Mouse (Mus musculus) heart, adult 11 months (tissue): ENCODE data around the gene Dzank1.
A peak's percentile ranks its signal among the peaks of the same experiment; 100 is the strongest.

ENCODE experiments used
- DNase-seq: peaks from one replicate; pipeline ENCODE4 v3.0.0; 2022

The Dzank1 gene

DNA sequence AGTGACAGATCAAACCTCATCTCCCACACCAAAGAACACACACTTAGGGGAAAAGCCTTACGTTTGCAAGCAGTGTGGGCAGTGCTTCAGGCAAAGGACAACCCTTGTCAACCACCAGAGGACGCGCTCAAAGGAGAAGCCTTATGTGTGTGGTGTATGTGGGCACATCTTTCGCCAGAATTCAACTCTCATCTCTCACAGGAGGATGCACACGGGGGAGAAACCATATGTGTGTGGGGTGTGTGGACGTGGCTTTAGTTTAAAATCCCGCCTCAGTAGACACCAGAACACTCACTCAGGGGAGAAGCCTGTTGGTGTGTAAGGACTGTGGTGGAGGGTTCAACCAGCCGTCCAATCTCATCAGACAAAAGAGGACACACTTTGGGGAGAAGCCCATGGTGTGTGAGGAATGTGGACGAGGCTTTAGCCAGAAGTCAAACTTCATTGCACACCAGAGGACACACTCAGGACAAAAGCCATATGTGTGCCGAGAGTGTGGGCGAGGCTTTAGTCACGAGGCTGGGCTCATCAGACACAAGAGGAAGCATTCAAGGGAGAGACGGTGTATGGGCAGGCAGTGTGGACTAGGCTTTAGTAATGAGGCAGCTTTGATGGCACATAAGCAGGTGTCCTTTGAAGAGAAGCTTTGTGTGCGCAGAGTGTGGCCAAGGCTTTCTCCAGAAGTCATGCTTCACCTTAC, 61.2 kb downstream of the Dzank1 start:
- DNase-seq: no peak

DNA sequence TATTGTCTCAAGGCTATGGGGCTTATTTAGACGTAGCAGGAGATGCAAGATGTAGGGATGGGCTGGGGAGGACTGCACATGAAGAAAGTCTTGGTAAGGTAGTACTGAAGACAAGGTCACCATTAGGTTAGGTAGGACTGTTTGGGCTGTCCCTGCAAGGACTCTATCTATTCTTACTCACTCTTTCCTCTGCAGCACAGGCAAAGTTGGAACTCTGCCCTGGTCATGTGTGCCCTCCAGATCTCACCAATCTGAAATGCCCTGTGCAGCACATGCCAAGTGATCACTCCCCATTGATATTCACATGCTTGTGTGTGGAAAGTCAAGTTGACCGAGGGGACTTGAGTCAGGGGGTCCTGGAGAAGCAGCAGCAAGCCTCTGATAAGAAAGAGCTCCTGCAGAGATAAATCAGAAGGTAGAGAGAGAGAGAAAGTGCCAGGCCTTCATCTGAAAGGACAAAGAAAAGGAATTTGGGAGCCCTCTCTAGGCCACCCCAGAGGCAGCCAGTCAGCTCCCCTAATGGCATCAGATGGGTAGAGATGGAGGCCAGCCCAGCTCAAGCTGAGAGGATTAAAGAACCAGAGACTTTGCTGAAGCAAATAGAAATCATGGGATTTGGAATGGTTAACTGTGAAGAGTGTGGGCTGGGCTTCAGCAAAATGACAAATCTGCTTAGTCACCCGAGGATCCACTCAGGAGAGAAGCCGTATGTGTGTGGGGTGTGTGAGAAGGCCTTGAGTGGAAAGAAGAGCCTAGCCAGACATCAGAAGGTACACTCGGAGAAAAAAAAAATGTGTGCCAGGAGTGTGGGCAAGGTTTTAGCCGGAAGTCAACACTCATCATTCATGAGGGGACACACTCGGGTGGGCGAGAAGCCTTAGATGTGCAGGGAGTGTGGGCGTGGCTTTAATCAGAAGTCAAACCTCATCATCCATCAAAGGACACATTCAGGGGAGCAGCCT, 62.1 kb downstream of the Dzank1 start:
- DNase-seq: no peak

DNA sequence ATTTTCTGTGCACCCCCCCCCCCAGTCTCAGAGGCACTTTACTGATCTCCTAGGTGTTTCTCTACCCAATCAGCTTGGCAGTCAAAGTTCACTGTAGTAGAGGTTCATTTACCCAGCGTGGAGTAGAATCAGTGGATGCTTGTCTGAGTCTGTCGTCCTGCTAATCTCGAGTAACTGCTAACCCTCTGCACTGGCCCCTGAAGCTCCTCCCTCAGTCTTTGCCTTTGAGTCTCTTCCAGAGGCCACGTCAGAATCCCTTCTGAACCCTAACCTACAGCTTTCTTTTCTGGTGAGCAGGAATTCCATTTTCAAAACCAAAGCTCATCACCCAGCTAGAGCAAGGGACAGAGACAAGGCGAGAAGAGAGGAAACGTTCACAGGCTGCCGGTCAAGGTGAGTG, 63.0 kb downstream of the Dzank1 start:
- DNase-seq: no peak

DNA sequence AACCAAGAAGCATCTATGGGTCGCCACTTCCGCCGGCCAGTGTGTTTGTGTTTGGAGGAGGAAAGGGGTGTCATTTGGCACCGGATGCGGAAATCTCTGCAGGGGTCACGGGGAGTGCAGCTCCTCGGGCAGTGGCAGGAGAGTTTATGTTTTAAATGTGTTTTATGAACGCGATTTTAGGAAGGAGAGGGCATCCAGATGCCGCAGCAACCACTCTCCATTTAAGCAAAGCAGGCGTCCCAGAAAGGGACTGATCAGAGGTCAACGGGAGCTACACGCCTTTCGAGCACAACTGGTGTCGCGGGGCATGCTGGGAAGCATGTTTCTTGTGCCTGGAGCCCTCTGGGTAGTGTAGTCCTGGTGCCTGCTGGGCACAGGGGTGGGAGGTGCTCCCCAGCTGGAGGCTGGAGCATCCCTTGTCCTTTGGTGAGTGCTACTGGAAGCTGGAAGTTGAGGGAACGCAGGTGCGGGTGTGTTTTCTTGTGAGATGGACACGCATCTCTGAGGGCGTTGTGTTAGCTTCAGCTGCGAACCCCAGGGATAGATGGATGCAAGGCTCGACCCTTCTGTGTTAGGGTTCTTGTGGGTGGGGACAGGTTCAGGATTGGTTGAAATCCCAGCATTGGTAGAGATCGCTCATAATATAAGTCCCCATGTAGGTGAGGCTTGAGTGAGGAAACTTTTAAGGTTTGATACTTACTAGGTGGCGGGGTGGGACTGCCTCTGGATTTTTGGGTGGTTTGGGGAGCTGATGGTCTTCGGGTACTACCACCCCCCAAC, 68.0 kb downstream of the Dzank1 start:
- DNase-seq: peak; percentile 99

DNA sequence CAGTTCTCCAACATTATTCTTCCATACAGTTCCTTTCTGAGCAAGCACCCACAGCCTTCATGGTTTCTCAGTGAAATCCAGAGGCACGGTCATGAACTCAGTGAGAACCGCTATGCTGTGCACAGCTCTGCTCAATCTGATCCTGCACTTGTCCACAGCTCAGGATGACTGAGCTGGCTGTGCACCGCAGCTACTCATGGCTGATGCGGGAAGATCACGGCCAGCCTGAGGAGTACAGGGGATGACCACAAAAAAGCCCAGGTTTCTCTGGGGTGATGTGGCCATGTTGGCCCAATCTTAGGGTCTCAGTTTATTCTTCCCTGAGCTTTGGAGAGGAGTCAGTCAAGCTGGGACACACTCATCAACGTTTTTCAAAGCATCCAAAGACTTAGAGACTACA, 68.9 kb downstream of the Dzank1 start:
- peak; percentile 90 for DNase-seq

DNA sequence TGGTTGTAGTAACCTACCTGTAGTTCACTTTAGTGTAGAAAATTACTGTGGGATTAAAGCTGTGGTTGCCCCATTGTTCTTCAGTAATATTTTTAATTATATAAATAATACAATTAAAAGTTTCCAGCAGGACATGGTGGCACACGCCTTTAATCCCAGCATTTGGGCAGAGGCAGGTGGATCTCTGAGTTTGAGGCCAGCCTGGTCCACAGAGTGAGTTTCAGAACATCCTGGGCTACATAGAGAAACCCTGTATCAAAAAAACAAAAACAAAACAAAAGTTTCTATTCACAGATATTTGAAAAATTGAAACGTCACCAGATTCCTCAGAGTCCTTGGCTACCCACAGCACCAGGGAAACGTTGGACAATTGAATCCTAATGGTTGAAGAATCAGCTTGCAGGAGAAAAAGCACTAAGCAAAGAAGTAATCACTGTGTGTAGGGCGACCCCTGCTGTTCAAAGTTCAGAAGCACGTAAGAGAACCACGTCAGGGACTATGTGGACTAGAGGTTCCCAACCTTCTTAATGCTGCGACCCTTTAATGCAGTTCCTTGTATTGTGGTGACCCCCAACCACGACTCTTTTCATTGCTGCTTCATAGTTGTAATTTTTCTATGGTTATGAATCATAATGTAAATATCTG, 74.7 kb downstream of the Dzank1 start:
- DNase-seq: peak; percentile 91

DNA sequence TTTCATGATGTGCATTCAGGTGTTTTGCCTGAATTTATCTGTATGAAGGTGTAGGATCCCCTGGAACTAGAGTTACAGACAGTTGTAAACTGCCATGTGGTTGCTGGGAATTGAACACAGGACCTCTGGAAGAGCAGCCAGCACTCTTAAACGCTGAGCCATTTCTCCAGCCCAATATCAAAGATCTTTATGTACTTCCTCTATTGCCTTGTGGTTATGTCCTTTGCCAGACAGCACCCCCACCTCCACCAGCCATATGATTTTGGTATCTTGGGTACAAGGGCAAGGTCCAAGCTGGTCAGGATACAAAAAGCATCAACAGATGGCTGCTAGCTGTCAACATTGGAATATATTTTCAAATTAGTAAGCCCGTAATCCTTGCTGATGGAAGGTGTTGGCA, 76.8 kb downstream of the Dzank1 start:
- DNase-seq: no peak

DNA sequence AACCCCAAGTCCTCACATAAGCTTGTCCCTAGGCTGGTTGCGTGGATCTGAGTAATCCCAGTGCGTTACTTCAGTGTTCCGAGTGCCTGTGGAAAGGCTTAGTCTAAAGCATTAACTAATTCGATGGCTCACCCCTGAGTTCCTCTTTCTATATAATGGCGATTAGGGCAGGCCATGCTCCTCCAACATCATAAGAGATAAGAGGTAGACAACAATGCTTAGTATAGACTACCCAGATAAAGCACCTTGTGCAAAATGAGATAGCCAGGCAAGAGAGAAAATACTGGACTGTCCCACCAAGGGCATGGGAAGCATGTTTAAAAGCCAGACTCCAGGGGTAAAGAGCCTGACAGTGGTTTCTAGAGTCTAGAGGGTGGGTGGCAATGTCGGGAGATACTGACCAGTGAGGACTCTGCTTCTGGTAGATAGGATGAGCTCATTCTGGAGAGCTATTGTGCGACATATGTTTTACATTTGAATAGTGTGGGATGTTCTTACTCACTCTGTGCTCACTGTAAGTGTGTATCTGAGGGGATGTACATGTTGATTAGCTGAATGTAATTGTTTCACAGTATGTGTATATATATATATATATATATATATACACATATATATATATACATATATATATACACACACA, 80.7 kb downstream of the Dzank1 start:
- no peak for DNase-seq

DNA sequence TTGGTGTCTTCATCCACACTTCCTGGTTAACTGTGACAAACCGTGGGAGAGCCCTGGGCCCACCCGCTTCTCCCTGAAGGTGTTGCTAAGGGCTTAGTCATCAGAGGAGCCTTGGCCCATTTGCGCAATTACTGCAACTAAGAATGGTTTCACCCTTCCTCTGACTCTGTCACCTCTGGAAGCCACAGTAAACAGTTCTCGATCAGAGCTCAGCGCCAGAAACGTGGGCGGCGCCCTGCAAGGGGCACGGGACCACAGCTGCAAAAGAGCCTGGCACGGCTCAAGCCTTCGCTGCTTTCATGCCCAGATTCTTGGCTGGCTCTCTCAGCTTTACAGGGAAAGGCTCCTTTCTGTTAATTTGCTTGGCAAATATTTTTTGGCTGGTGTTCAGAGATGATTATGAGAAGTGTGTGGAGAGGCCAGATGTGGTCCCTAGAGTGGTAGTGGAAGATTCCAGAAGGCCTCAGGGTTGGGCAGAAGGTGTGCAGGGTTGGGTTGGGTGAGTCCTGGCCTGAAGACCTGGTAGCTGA, 85.8 kb downstream of the Dzank1 start:
- peak; percentile 92 for DNase-seq

DNA sequence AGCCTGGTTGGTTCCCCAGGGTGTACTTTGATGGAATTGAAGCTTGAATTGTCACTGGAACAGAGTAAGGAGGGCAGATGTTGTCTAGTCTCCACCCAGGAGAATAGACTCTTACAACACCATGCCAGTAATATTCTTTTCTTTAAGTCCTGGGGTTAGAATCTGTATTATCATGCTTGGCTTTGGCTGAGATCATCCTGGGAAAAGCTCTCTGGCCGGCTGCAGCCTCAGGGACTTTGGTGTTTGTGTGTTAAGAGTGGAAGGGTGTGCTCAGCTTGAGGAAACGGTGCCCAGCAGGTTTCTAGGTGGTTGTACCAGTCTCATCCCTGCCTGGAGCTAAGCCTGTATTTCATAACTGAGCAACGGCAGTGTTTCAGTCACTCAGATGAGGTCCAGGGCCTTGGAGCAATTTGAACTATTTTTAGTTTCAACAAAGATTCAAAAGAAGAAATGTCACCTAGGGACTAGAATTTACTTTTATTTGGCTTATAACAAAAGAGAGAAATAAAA, 88.0 kb downstream of the Dzank1 start:
- DNase-seq: no peak

DNA sequence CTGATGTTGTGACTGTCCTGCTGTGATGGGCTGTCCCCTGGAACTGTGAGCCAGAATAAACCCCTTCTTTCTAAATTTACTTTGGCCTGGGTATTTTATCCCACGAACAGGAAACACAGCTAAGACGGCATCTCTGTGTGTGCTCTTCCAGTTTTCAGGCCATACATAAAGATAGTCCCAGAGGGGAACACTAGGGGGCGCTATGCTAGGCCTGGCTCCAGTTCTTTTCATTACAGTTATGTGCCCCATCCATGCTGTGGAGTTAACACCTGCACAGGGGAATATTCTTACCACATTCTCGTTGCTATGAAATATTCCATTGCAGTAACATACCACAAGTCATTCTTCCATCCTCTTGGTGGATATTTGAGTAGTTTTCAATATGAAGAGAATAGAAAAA, 88.8 kb downstream of the Dzank1 start:
- no peak for DNase-seq

DNA sequence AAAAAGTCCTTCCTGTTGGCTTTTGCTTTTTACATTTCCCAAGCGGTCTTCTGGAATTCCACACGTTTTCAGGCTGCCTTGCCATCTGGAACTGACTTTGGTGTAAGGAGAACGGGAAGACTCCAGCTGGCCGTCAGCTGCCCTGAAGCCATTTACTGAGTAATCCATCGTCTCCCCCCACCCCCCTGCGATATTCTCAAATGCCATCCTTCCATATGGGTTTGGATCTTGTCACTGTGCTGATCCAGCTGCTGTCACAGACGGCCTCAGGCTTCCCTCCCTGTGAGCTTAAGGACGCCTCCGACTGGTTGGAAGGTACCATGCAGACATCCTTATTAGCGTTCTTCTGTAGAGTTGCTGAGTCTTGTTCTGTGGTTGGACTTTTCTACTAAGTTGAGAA, 91.5 kb downstream of the Dzank1 start:
- no peak for DNase-seq

DNA sequence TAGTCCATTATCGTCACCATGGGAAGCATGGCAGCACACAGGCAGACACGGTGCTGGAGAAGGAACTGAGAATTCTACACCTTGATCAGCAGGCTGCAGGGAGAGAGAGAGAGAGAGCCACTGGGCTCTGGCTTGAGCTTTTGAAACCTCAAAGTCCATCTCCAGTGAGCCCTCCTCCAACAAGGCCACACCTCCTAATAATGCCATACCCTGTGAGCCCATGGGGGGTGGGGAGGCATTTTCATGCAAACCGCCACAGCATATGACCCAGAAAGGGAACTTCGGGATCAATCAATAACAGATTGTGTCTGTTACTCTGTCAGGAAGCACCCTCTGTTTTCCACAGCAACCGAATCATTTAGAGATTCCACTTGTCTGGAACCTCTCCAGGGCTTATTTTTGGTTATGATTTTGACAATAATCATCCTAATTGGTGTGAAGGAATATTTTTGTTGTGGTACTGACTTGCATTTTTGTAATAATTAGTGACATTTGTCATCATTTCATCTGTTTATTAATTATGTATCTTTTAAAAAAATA, 95.9 kb downstream of the Dzank1 start:
- DNase-seq: no peak

DNA sequence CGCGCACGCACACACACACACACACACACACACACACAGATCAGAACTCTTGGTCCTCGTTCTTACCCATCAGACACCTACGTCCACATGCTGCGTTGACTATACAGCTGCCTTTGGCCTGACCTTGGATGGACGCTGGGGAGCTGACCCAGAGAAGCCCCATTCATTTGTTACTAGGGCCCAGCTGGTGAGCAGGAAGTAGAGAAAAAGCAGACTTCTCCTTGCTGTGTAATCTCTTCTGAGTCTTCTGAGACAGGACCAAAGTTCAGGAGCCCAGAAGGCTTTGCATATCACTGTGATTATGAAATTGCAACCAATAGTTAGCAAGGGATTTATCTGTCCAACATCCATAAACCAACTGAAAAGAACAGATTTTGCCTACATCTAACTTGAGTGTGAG, 98.0 kb downstream of the Dzank1 start:
- DNase-seq: no peak

DNA sequence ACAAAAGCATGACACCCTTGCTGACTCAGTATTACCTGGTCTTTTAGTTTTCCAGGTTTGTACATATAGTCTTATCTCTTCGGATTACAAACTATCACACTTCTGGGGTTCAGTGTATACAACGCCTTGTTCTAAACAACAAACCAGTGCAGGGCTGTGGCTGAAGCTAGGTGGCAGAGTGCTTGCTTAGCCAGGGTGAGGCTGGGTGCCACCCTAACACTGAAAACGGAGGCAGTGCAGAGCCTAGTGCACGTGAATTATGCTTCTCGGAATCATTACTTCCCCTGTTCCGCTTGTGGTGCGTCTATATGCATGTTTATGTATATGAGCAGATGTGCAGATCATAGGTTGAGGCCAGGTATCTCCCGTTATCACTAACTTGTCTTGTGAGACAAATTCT, 98.6 kb downstream of the Dzank1 start:
- DNase-seq: no peak

DNA sequence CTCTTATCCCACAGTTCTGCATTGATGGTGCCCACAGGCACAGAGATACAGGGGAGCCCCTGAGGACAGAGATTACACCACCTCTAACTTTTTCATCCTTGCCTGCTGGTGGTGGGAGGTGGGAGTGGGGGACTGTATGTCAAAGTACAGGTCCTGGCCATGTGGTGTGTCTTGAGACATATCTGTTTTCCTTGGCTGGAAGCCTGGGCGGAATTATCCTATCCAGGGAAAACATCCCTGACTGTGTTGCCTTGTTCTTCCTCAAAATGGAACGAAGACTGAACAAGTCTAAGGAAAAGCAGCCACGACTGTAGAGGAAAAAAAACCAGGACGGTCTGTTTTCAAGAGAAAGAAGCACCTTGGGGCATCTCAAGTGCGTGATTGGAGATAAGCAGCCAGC, 99.4 kb downstream of the Dzank1 start:
- DNase-seq: no peak

DNA sequence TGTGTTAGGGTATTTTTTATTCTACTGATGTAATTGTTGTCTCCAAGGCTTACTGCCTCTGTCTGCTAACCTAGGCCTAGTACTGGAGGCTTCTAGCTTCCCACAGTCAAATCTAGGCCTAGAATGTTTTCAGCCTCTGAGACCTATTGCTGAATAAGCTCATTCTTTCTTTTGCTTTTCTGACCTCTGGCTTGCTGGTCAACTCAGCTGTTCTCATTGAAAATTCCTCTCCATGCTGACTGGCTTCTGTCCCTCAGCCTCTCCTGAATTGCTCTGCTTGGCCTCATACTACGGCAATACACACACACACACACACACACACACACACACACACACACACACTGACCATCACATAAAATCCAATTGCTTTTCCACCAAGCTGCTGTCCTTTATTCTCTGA, 101.5 kb downstream of the Dzank1 start:
- no peak for DNase-seq

DNA sequence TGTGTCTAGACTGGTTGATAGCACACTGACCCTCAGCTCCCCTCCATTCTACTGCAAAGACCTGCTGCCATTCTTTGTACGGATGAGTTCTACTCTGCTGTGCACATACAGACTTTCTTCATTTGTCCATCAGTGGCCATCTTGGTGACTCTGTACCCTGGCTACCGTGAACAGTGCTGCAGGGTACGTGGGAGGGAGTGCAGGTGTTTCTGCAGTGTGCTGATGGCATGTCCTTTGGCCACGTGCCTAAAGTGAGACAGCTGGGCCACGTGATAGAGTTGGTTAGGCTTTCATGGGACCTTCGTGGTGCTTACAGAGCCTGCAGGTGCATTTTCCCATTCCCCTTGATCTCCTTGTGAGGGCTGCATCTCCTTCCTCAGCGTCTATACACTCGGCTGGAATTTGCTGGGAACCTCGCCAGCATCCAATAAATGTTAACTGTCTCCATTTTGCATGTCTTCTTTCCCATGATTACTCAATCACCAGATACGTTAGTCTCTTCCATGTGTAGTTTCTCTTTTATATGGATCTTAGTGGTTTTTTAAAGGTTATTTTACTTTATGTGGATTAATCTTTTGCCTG, 105.0 kb downstream of the Dzank1 start:
- no peak for DNase-seq
